Mouse (Mus musculus) kidney, postnatal 25 days (tissue): ENCODE measurements at regions not wholly inside any gene's neighbourhood (a gene's known extent, or its start where the extent isn't known, plus 50 kb on each side); places are given as distances from the start of the nearest gene placed in this dataset.

Experiments used
- DNase-seq, 2 experiments: peaks; one replicate each; pipeline ENCODE4 v3.0.0; 2021; ENCODE audit warnings: mixed read lengths in 2 of 2

DNA sequence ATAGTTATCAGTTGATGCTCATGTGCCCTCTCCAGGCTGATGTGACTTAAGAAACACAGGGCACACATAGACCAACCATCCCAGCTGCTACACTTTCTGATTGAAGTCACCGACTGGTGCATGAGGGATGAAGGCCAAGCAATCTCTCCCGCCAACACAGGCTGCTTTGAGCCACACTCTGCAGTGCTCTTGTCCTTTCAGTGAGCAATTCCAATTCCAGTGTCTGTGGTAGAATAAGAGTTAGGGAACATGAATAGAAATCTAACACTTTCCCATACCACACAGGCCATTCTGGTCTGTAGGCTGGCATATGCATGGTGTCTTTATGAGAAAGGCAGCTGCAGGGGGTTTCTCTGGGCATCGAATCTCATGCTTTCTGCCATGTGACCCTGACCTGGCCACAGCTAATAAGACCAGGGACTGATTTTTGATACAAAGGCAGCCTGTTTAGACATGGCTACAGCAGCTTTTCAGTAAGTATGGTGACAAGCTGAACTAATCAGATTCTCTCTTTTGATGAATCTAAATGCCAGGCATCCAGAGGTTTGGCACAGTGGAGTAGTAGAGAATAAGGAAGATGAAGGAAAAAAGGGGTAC lies 190.5 kb upstream of the Xrcc4 start:
- no peak for DNase-seq

- DNase-seq, result no peak
These were observed 189.9 kb upstream of the Xrcc4 start for GRCm38 (mm10) chr13:90279355-90279754.

DNA sequence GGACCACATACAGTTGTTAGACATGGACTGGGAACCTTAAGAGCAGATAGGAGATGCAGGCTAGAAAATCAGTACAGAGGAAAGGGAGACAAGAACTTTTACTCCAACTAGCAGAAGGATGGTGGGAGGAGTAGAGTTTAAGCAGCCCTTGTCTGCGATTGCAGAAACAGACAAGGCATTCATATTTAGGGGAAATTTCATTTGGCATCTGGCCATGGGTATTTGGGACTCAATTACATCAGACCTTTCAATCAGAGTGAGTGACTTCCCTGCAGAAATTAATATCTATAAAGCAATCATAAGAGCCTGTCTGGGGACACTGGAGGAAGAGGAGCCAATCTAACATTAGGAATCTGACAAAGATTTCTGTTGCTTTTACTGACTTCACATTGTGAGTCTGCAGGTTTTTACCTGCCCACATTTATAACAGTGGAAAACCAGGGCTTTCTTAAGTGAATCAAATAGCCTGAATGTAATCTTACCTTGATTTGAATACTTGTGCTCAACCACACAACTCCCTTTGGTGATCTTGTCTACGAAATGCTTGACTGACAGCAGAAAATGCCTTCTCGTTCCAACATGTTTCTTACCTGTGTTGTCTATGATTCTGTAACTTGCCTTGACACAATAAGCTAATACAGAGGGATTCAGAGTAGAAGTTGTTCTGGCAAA lies 169.8 kb upstream of the Xrcc4 start:
- no peak for DNase-seq

DNA sequence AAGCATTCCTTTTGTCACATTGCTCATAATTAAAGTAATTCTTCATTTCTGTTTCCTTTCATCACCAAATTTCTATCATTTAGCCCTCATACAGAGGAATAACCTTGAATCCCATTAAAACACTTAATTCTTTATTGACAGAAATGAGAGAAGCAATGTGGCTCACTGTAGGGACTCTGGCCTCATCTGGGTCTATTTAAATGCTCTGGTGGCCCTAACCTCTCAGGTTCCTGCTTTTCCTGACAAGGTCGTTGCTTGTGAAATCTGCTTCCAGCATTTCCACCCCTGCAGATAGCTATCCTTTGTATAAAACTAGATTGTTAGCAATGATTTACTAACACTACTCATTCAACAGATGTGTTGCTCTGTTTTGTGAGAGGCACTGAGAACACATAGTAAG lies 163.6 kb upstream of the Xrcc4 start:
- no peak for DNase-seq

DNA sequence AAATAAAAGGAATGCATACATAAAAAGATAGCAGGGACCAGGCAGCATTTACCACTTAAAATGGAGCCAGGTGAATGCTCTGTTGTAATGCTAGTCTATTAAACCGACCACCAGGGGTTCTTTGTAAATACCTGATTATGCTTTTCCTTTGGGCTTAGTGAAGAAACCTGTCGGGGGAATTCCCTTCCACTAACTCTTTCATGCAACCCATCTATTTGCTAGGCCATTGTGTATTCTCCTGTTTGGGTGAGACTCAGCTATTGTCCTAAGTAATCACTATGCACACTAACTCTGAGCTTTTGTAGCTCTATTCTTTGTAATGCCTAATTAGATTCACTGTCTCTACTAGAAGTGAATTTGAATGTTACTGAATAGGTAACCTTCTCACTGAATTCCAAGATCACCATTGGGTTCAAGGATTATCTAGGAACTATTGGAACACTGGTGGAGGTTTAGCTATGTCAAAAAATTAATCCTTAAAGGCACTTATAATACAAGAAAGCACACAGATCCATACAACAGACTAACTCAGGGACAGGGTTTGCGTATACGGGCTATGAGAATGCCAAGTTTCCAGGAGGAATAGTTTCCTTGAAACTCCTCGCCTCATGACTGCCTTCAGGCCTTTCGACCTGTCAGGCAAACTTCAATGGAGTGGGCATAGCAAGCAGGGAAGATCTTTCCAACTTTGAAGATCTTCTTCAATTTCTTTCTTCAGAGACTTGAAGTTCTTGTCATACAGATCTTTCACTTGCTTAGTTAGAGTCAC lies 156.8 kb upstream of the Xrcc4 start:
- DNase-seq, result no peak

GRCm38 (mm10) chr13:90238331-90238730 lies 148.9 kb upstream of the Xrcc4 start:
- no peak for DNase-seq

- DNase-seq, result no peak
These were observed 144.6 kb upstream of the Xrcc4 start for GRCm38 (mm10) chr13:90233986-90234385.

- no peak for DNase-seq
These were observed 144.2 kb upstream of the Xrcc4 start for GRCm38 (mm10) chr13:90233561-90233960.

DNA sequence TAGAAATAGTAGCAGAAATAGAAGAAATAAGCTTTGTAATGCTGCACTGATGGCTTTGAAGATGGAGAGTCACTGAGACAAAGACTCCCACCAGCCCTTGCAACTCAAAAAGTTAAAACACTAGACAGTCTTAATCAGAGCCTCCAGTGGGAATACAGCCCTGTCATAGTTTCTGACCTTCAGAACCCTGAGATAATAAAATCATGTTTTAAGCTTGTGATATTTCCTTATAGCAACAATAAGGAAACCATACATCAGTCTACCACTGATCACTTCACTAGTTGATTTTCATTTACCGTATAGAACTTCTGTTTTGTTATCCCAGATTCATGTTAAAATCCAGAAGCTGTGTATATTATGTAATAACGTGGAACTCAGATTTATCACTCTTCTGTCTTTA lies 139.7 kb upstream of the Xrcc4 start:
- DNase-seq, result no peak

DNA sequence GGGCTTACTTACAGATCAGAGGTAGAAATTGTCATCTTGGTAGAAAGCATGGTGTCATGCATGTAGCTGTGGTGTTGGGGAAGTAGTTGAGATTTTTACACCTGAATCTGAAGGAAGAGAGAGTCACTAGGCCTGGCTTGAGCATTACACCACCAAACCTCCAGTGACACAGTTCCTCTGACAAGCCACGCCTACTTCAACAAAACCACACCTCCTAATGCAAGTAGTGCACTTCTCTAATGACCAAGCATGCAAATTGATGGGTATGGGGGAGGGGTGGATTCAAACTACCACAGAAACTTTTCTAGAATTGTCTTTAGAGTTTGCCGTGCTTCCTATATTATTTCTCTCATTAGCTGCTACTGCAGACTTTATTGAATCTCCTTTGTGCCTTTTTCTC lies 136.8 kb upstream of the Xrcc4 start:
- no peak for DNase-seq

DNA sequence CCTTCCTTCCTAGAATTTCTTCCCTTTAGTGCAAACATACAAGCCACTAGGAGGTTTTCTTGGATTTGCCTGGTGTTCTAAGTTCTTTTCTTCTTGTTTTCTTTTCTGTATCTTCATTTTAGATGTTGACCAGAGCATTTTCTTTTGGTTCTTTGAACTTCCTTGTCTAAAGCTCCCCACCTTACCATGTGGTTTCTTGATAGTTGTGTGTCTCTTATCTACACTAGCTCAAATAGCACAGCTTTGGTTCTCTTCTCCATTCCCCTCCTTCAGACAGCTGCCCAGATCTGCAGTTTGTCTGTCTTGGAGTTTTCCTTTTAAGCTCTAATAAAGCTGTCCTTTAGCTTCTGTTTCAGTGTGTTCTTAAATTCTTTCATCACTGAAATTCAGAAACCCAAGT lies 123.0 kb upstream of the Xrcc4 start:
- no peak for DNase-seq

- no peak for DNase-seq
These were observed 118.5 kb upstream of the Xrcc4 start for GRCm38 (mm10) chr13:90207875-90208274.
